Mouse (Mus musculus) stomach, postnatal 0 days (tissue): ENCODE results near the gene Mmp1b. TPM values are rescaled to one million over a fixed set of nuclear protein-coding genes. Genes with fewer than 3 reads are reported as not detected.

Experiments
- ATAC-seq: fragments of 200-750 bp; cut with Nextera tagmentation; 2 replicates; pipeline ENCODE4 v1.8.0; 2017; ENCODE audit not compliant: low FRiP score, low TSS enrichment
- DNase-seq: peaks from one replicate; pipeline ENCODE4 v3.0.0-alpha.2; 2016; ENCODE audit warnings: low spot score
- H3K27ac ChIP-seq: fragments of 300-500 bp; sonication (generic); replicated peaks from 2 replicates; pipeline ENCODE4 v1.5.1; 2014; ENCODE audit warnings: mild to moderate bottlenecking, control low read depth
- H3K27me3 ChIP-seq: fragments of 300-500 bp; sonication (generic); 2 replicates; pipeline ENCODE4 v1.6.1; 2014; ENCODE audit warnings: low read length; ENCODE audit not compliant: control insufficient read depth, insufficient read depth
- H3K36me3 ChIP-seq: fragments of 300-500 bp; sonication (generic); 2 replicates; pipeline ENCODE4 v1.6.1; 2014; ENCODE audit warnings: low read length, mixed read lengths; ENCODE audit not compliant: control insufficient read depth, insufficient read depth
- H3K4me1 ChIP-seq: fragments of 300-500 bp; sonication (generic); replicated peaks from 2 replicates; pipeline ENCODE4 v1.6.1; 2014; ENCODE audit warnings: antibody characterized with exemption; ENCODE audit not compliant: control insufficient read depth, insufficient read depth
- H3K4me2 ChIP-seq: fragments of 300-500 bp; sonication (generic); replicated peaks from 2 replicates; pipeline ENCODE4 v1.6.1; 2014; ENCODE audit warnings: low read depth, mild to moderate bottlenecking, control low read depth, moderate library complexity
- H3K4me3 ChIP-seq: fragments of 300-500 bp; sonication (generic); 2 replicates; pipeline ENCODE4 v1.5.1; 2014; ENCODE audit warnings: low read depth, low read length, control low read depth
- H3K9ac ChIP-seq: fragments of 300-500 bp; sonication (generic); 2 replicates; pipeline ENCODE4 v1.6.1; 2014; ENCODE audit warnings: mild to moderate bottlenecking, low read length, control low read depth, mixed read lengths
- H3K9me3 ChIP-seq: fragments of 300-500 bp; sonication (generic); 2 replicates; pipeline ENCODE4 v1.6.1; 2016; ENCODE audit warnings: low read length; ENCODE audit not compliant: control insufficient read depth
- CTCF ChIP-seq: IDR thresholded peaks from 2 replicates; pipeline ENCODE4 v1.5.1; 2016; ENCODE audit warnings: antibody characterized with exemption, low read depth, mild to moderate bottlenecking, moderate library complexity
- EP300 ChIP-seq: optimal IDR thresholded peaks from 2 replicates; pipeline ENCODE3; 2016; ENCODE audit warnings: antibody characterized with exemption
- WGBS: fragments of 180-500 bp; shearing (Covaris S2); extraction: QIAGEN DNeasy Blood & Tissue Kit; methylation state at CpG from one replicate; pipeline ENCODE4 v1.1.7; 2014; 5-methylcytosine and 5-hydroxymethylcytosine counted together
- polyA plus RNA-seq: library from polyadenylated mRNA; unstranded; fragments of >200 nt; fragmentation: Nextera tagmentation; extraction: Ambion mirVana; gene quantifications from 2 replicates; pipeline ENCODE4 v1.2.1, GENCODE M21; 2015

Mmp1b gene
- polyA plus RNA-seq, 1 experiment from 2014 or later = not detected

DNA sequence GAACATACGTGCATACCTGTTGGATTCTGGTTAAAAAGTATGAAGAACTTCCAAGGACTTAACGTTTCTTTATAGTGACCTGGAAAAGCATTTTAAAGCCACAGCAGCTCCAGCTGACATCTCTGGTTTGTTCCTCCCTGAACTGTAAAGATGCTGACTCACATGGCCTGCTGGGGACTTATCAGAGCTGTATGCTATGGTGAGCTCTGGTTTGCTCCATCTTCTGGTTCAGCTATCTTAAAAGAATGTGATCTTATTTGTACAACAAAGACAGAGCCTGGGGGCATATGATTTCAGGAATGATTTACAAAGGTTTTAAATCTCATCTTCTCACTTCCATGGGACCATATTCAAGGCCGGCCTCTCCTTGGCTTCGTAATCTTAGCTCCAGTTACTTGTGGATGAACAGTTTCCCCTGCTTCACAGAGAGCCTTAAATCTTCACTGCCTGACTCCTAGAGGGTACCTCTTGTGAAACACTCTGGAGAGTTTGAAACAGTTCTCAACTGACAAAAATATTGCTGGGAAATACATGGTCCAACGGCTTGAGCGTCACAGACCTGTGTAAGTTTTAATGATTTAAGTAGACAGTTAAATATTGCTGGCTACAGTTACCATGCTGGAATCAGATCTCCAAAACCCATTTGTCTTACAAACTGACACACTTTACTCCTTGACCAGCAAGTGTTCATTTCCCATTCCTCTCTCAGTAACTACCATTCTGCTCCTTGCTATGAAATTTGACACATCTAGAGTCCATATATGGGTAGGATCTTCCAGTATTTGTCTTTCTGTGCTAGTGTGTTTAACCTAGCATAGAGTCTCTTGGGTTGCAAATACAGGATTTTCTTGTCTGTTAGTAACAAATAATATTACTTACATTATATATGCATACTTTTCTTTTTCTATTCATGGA lies 51.8 kb downstream of the Mmp1b start:
- ATAC-seq = no peak
- 80% methylated on average over 5 of the region's 6 CpGs for WGBS
- H3K27me3 ChIP-seq = no peaks in the 10 kb centered on the region
- no peak for TF ChIP-seq EP300
- no peak for TF ChIP-seq CTCF
- no peaks in the 10 kb centered on the region for H3K4me1 ChIP-seq
- H3K27ac ChIP-seq = no peak overlapping the region
- no peak for DNase-seq
- H3K36me3 ChIP-seq = no peaks in the 10 kb centered on the region
- no peak overlapping the region for H3K4me2 ChIP-seq
- no peaks in the 10 kb centered on the region for H3K9me3 ChIP-seq
- no peak overlapping the region for H3K4me3 ChIP-seq
- H3K9ac ChIP-seq = no peak overlapping the region

DNA sequence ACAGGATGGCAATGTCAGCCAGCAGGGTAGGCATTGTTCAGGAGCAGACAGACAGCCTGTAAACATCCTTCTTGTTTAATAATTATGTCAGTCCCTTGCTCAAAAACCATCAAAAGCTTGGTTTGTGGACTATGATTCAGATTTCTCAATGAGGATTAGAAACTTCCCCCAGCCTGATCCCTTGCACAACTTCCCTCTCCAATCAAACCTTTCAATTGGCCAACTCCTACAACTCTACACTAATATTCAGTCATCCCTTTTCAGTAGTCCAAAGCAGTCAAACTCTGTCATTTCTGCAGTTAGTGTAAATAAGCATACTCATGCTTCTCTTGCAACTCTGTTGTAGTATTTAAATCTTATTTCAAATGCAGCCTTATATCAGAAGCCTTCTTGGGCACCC lies 56.0 kb downstream of the Mmp1b start:
- no peak overlapping the region for H3K27ac ChIP-seq
- H3K9ac ChIP-seq = no peak overlapping the region
- no peak overlapping the region for H3K4me2 ChIP-seq
- H3K4me1 ChIP-seq = no peaks in the 10 kb centered on the region
- ATAC-seq (no peak), DNase-seq (no peak)
- no peak overlapping the region for H3K4me3 ChIP-seq
- no peaks in the 10 kb centered on the region for H3K9me3 ChIP-seq
- no peaks in the 10 kb centered on the region for H3K27me3 ChIP-seq
- no peaks in the 10 kb centered on the region for H3K36me3 ChIP-seq
- TF ChIP-seq CTCF (no peak), EP300 (no peak)

Other genes with a start within 250 kb of the Mmp1b start
- gene Dync2h1, start 203.6 kb downstream of the Mmp1b start, polyA plus RNA-seq = 4.3 and 4.5 TPM in 2 replicates
- 84.0 and 86.1 TPM in 2 replicates for gene Dcun1d5, start 203.5 kb downstream of the Mmp1b start, polyA plus RNA-seq
- gene Mmp13, start 115.5 kb downstream of the Mmp1b start, polyA plus RNA-seq = 0.34 and 0.42 TPM in 2 replicates
- 0.15 TPM in 1 of 2 replicates, not detected in the other for gene Mmp12, start 43.7 kb downstream of the Mmp1b start, polyA plus RNA-seq
- gene Mmp3, start 57.8 kb upstream of the Mmp1b start, polyA plus RNA-seq = 0.10 TPM in 1 of 2 replicates, not detected in the other
- not detected in 2 replicates for gene Mmp10, start 114.3 kb upstream of the Mmp1b start, polyA plus RNA-seq
- gene Mmp8, start 170.4 kb upstream of the Mmp1b start, polyA plus RNA-seq = 0.16 TPM in 2 replicates
- gene Mmp27, start 183.3 kb upstream of the Mmp1b start, polyA plus RNA-seq = not detected in 2 replicates
- gene Mmp20, start 240.2 kb upstream of the Mmp1b start, polyA plus RNA-seq = not detected in 2 replicates